Mouse (Mus musculus): ENCODE results near the gene Pik3r1.
A peak's percentile ranks its signal among the peaks of the same experiment; 100 is the strongest.

Pik3r1 gene

GRCm38 (mm10) chr13:101709788-101710187 lies 58.2 kb downstream of the Pik3r1 start:
- DNase-seq (ENCODE audit: low spot score), result no peak

GRCm38 (mm10) chr13:101707226-101707625 lies 60.8 kb downstream of the Pik3r1 start:
- DNase-seq (ENCODE audit: low spot score), result no peak

- DNase-seq (ENCODE audit: low spot score), result no peak
Observed at GRCm38 (mm10) chr13:101706426-101706825, 61.6 kb downstream of the Pik3r1 start.

- no peak for DNase-seq (ENCODE audit: low spot score)
Observed at GRCm38 (mm10) chr13:101702096-101702775, 65.8 kb downstream of the Pik3r1 start.

GRCm38 (mm10) chr13:101701632-101702031 lies 66.4 kb downstream of the Pik3r1 start:
- no peak for DNase-seq (ENCODE audit: low spot score)

DNA sequence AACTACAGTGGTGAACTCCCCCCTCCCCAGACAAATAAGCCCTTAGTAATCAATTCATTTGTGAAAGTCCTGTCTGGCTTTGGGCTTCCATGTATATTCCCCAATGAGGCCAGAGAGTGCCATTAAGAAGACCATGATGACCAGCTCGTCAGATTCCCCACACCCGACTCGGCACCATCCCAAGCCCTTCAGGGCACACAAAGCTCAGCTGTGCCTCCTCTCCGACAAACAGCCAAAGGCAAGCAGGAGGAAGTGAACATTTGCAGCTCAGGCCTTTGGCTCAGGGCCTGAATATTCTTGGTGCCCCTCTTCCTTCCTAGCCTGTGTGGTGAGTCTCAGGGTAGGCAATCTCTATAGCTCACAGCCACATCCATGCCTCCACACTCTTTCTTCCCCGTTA lies 68.3 kb downstream of the Pik3r1 start:
- no peak for DNase-seq (ENCODE audit: low spot score)

GRCm38 (mm10) chr13:101697966-101698365 lies 70.1 kb downstream of the Pik3r1 start:
- DNase-seq (ENCODE audit: low spot score), result no peak

DNA sequence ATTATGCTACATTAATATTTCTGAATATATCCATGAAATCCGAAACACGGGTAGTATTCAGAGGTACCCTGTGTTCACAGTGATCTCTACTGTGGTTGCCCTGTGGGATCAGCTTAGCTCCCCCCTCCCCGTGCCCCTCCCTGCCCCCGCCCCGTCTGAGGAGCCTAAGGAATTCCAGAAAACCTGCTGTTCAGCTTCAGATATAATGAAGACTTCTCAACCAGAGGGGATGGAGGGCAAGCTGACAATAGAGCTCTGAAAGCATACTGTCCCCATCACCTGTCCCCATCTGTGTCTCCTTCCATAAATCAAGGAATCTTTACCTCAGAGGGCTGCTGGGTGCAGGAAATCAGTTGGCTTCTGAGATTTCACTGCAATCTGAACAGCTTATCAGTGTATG lies 70.6 kb downstream of the Pik3r1 start:
- no peak for DNase-seq (ENCODE audit: low spot score)

DNA sequence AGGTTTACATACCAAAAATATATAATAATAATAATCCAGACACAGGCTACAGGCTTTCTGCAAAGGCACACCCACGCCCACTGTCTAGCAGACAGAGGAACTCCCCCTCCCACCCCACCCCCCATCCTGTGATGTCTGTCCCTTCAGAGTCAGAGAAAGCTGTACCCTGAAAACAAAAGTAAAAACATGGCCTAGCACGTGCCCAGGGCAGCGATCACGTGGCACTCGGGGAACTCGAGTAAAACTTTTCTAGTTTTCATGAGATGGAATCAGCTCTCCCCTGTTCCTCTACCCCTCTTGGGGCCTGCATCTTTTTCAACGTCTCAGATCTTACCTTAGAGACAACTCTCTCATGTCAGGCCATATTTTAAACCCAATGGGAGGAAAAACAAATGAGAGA lies 71.2 kb downstream of the Pik3r1 start:
- DNase-seq (ENCODE audit: low spot score), result no peak

- DNase-seq (ENCODE audit: low spot score), result no peak
Observed at GRCm38 (mm10) chr13:101696316-101696715, 71.7 kb downstream of the Pik3r1 start.

GRCm38 (mm10) chr13:101695876-101696275 lies 72.1 kb downstream of the Pik3r1 start:
- peak; percentile 86 for DNase-seq (ENCODE audit: low spot score)

- peak; percentile 69 for DNase-seq (ENCODE audit: low spot score)
Observed at GRCm38 (mm10) chr13:101694496-101695251, 73.3 kb downstream of the Pik3r1 start.

DNA sequence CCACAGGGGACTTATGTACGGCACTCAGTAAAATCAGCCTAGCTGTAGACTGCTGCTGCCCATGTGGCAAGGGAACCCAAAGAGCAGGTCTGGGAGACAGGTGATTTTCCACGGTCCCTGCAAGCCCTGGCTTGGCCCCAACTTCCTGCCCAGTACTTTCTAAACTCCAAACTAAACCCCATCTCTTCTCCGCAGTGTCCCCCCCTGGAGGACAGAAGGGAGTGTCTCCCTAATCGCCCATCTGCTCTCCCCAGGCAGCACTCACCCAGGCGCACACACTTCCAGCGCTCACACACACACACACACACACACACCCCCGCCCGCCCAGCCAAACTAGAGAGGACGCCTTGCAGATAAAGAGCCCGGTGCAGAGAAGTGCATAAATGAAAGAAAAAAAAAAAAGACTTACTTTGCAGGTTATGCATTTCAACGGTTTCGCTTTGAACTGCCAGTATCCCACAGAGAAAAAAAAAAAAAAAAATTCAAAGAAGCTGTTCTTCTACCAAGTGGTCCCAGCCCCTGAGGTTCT lies 74.0 kb downstream of the Pik3r1 start:
- DNase-seq (ENCODE audit: low spot score), result peak; percentile 70

DNA sequence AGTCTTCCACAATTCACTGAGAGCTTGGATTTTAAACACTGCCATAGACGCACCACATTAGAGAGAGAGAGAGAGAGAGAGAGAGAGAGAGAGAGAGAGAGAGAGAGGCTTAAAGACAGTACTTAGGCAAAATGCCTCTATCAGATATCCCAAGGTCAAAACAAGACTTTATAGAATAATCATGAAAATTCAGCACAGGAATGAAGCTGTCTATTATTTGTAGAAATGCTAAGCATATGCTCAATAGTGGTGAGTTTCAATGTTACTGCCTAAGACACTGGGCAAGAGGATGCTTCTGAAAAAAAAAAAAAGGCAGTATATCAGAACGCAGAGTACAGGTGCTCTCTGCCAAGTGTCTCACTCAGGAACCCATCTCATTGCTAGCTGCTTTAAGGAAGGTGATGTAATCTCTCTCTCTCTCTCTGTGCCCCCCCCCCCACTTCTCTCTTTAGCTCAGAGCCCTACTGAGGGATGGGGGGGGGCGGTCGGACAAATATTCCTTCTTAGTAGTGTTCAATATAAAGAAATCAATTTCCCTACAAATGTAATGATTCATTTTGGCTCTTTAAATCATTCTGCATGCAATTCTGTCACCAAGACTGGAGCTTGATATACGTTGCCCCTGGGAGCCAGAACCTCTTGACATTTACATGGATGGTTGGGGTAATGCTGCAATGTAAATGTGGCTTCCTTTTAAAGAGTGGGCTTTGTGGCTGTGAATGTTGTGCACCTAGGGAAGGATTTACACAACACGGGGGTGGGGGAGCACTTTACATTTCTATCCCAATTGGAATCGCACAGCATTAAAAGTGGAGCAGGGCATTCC lies 74.9 kb downstream of the Pik3r1 start:
- DNase-seq (ENCODE audit: low spot score), result no peak

- DNase-seq (ENCODE audit: low spot score), result peak; percentile 37
Observed at GRCm38 (mm10) chr13:101692239-101692784, 75.7 kb downstream of the Pik3r1 start.

DNA sequence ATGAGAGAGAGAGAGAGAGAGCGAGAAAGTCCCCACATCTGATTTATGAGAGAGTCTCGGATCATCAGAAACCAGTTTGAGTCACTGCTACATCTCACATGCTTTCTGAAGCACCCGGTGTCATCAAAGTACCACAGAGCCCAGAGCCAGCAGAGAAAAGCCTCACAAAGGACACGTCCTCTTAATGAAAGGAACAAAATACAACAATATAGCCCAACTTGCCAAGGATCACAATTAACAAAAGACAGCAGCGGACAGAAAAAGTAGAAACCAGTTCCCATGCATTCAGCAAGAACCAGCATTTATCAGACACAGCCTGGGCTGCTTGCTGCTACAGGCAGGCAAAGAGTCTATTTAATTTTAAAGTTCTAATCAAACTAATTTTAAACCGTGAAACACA lies 76.3 kb downstream of the Pik3r1 start:
- no peak for DNase-seq (ENCODE audit: low spot score)

- no peak for DNase-seq (ENCODE audit: low spot score)
Observed at GRCm38 (mm10) chr13:101690911-101691655, 76.9 kb downstream of the Pik3r1 start.

DNA sequence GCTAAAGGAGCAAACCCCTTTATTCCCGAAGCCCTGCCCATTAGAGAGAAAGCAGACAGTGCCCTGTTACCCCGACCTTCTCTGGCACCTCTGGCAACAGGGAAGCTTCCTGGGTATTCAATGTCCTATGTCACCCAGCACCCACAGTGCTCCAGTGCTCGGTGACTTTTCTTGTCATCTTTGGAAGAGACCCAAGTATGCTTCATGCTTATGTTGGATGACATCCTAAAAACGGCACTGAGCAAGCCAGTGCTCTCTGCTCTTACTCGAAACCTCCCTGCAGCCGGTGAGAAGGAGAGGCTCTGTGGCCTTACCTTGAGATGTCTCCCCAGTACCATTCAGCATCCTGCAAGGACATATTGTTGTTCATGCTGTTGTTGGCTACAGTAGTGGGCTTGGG lies 77.8 kb downstream of the Pik3r1 start:
- no peak for DNase-seq (ENCODE audit: low spot score)

- no peak for DNase-seq (ENCODE audit: low spot score)
Observed at GRCm38 (mm10) chr13:101686256-101686655, 81.8 kb downstream of the Pik3r1 start.

DNA sequence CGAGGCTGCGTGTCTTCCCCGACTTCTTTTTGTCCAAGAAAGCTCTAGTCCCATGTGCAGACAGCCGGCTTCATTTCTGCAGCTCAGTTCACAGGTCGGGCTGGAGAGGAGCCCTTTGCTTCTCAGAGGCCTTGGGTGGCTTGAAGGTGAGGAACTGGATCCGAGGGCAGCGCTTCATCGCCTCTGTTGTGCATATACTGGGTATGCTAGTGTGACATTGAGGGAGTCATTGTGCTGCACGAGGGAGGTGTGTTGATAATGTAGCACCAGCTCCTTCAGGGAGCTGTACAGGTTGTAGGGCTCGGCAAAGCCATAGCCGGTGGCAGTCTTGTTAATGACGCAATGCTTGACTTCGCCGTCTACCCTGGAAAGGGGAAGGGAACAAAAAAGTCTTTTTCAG lies 83.3 kb downstream of the Pik3r1 start:
- DNase-seq (ENCODE audit: low spot score), result no peak

- DNase-seq (ENCODE audit: low spot score), result no peak
Observed at GRCm38 (mm10) chr13:101682378-101682777, 85.6 kb downstream of the Pik3r1 start.
